Mouse (Mus musculus): Measurements from ENCODE around the gene Etl4.

GRCm38 (mm10) chr2:20216275-20216674, 306.7 kb downstream of the Etl4 start:
- TF ChIP-seq CTCF (IDR thresholded peaks at IDR 0.05; ENCODE audit: low read depth), result no peak
- no peak for TF ChIP-seq EP300 (optimal IDR thresholded peaks at IDR 0.05)
